Mouse (Mus musculus) CD4-positive, CD25-positive, alpha-beta regulatory T cell, adult 4 months (primary cell): ENCODE measurements around the gene Ddx50. TPM values are rescaled to one million over a fixed set of nuclear protein-coding genes. Genes with fewer than 3 reads are reported as not detected.
"Not testable (repeated sequence)": the region's sequence is repeated elsewhere in the genome, so short reads cannot be mapped to it uniquely, and the experiment has no call there.

Experiments
- ATAC-seq: one replicate; pipeline ENCODE4 v1.8.0; 2017
- polyA plus RNA-seq, 2 experiments: library from polyadenylated mRNA; unstranded; fragments of 100-300 nt; shearing (Covaris generic); gene quantifications; one replicate each; pipeline ENCODE4 v1.2.1; 2017

The Ddx50 gene
- polyA plus RNA-seq, 2 experiments from 2014 or later, result 96.5 to 101 TPM

GRCm38 (mm10) chr10:62601053-62601791 is 49.8 kb downstream of the Ddx50 start:
- ATAC-seq, result peak; percentile 24

GRCm38 (mm10) chr10:62600056-62600455 is 51.0 kb downstream of the Ddx50 start:
- ATAC-seq, result peak; percentile 9

- not testable (repeated sequence) for ATAC-seq
Measured at GRCm38 (mm10) chr10:62599311-62599710, 51.7 kb downstream of the Ddx50 start.

GRCm38 (mm10) chr10:62592496-62592895 is 58.5 kb downstream of the Ddx50 start:
- no peak for ATAC-seq

GRCm38 (mm10) chr10:62590200-62590599 is 60.8 kb downstream of the Ddx50 start:
- peak; percentile 99 for ATAC-seq

- no peak for ATAC-seq
Measured at GRCm38 (mm10) chr10:62588616-62589015, 62.4 kb downstream of the Ddx50 start.

GRCm38 (mm10) chr10:62583245-62583644 is 67.8 kb downstream of the Ddx50 start:
- ATAC-seq, result no peak

GRCm38 (mm10) chr10:62582701-62583100 is 68.3 kb downstream of the Ddx50 start:
- no peak for ATAC-seq

GRCm38 (mm10) chr10:62582263-62582662 is 68.8 kb downstream of the Ddx50 start:
- no peak for ATAC-seq

GRCm38 (mm10) chr10:62579129-62579528 is 71.9 kb downstream of the Ddx50 start:
- ATAC-seq, result not testable (repeated sequence)

GRCm38 (mm10) chr10:62578338-62579100 is 72.5 kb downstream of the Ddx50 start, which contains the start of gene Kif1bp:
Kif1bp (minus strand) TSS chr10:62578457.
- ATAC-seq, result peak; percentile 99

GRCm38 (mm10) chr10:62577673-62578337 is 73.2 kb downstream of the Ddx50 start:
- ATAC-seq, result peak; percentile 63

- no peak for ATAC-seq
Measured at GRCm38 (mm10) chr10:62575001-62575400, 76.0 kb downstream of the Ddx50 start.

- ATAC-seq, result no peak
Measured at GRCm38 (mm10) chr10:62570126-62570871, 80.7 kb downstream of the Ddx50 start.

- ATAC-seq, result no peak
Measured at GRCm38 (mm10) chr10:62568861-62569260, 82.2 kb downstream of the Ddx50 start.

Other genes with a start within 250 kb of the Ddx50 start
- gene Hkdc1, start 228.7 kb downstream of the Ddx50 start, polyA plus RNA-seq, result not detected
- not detected for gene 4930507D05Rik, start 201.7 kb downstream of the Ddx50 start, polyA plus RNA-seq
- 10 to 100 TPM in 1 of 2 experiments, 1 to 10 TPM in 1; 8.4 to 11.7 TPM for gene Supv3l1, start 201.5 kb downstream of the Ddx50 start, polyA plus RNA-seq
- 10 to 100 TPM; 70.9 to 80.0 TPM for gene Vps26a, start 164.4 kb downstream of the Ddx50 start, polyA plus RNA-seq
- 1,000 to 10,000 TPM; 1,323 to 1,460 TPM for gene Srgn, start 123.8 kb downstream of the Ddx50 start, polyA plus RNA-seq
- 1 to 10 TPM; 2.7 to 5.4 TPM for gene Kif1bp, start 72.8 kb downstream of the Ddx50 start, polyA plus RNA-seq
- 10 to 100 TPM; 56.3 to 58.8 TPM for gene Ddx21, start 48.9 kb downstream of the Ddx50 start, polyA plus RNA-seq
- gene Stox1, start 74.9 kb upstream of the Ddx50 start, polyA plus RNA-seq, result 1 to 10 TPM; 2.2 to 3.2 TPM
- 100 to 1,000 TPM; 113 to 124 TPM for gene Ccar1, start 141.1 kb upstream of the Ddx50 start, polyA plus RNA-seq